Mouse (Mus musculus) midbrain, embryonic 10.5 days (tissue): Measurements from ENCODE around the gene Nedd9. TPM values are rescaled to one million over a fixed set of nuclear protein-coding genes. Genes with fewer than 3 reads are reported as not detected.
A peak's percentile ranks its signal among the peaks of the same experiment; 100 is the strongest.

Experiments used
- DNase-seq: peaks from one replicate; pipeline ENCODE4 v3.0.0-alpha.2; 2017; ENCODE audit warnings: low spot score
- H3K27ac ChIP-seq: fragments of 300-500 bp; sonication (generic); replicated peaks from 2 replicates; pipeline ENCODE4 v1.5.1; 2016; ENCODE audit warnings: mild to moderate bottlenecking
- H3K27me3 ChIP-seq: fragments of 300-500 bp; sonication (generic); 2 replicates; pipeline ENCODE4 v1.6.1; 2016; ENCODE audit warnings: low read depth, mild to moderate bottlenecking; ENCODE audit not compliant: poor library complexity, severe bottlenecking
- H3K36me3 ChIP-seq: fragments of 300-500 bp; sonication (generic); 2 replicates; pipeline ENCODE4 v1.6.1; 2016; ENCODE audit warnings: mild to moderate bottlenecking, moderate library complexity
- H3K4me1 ChIP-seq: fragments of 300-500 bp; sonication (generic); 2 replicates; pipeline ENCODE4 v1.6.1; 2016
- H3K4me3 ChIP-seq: fragments of 300-500 bp; sonication (generic); 2 replicates; pipeline ENCODE4 v1.5.1; 2016; ENCODE audit warnings: mild to moderate bottlenecking, moderate library complexity
- H3K9me3 ChIP-seq: fragments of 300-500 bp; sonication (generic); replicated peaks from 2 replicates; pipeline ENCODE4 v1.6.1; 2016; ENCODE audit warnings: mild to moderate bottlenecking
- WGBS: fragments of 180-500 bp; shearing (Covaris S2); methylation state at CpG from one replicate; pipeline ENCODE4 v1.1.7; 2016; 5-methylcytosine and 5-hydroxymethylcytosine counted together
- polyA plus RNA-seq: library from polyadenylated mRNA; unstranded; fragments of >200 nt; fragmentation: Nextera tagmentation; extraction: Ambion mirVana; gene quantifications from 2 replicates; pipeline ENCODE4 v1.2.1, GENCODE M21; 2016

Gene Nedd9
- polyA plus RNA-seq, 1 experiment from 2014 or later = 18.9 TPM

GRCm38 (mm10) chr13:41355552-41355951 lies 131.6 kb downstream of the Nedd9 start:
- H3K4me1 ChIP-seq = peaks cover 77% of the 10 kb centered on the region
- no peaks in the 10 kb centered on the region for H3K36me3 ChIP-seq
- H3K27ac ChIP-seq = no peak overlapping the region
- no peak for DNase-seq
- H3K4me3 ChIP-seq = no peak overlapping the region
- H3K27me3 ChIP-seq = no peaks in the 10 kb centered on the region
- WGBS = 89% methylated on average over 2 of the region's 2 CpGs
- no peaks in the 10 kb centered on the region for H3K9me3 ChIP-seq

GRCm38 (mm10) chr13:41354591-41354990 lies 132.6 kb downstream of the Nedd9 start:
- Histone ChIP-seq H3K9me3 (no peaks in the 10 kb centered on the region), H3K4me3 (no peak overlapping the region), H3K27me3 (no peaks in the 10 kb centered on the region), H3K36me3 (no peaks in the 10 kb centered on the region), H3K27ac (peak overlapping the region; percentile 67), H3K4me1 (peaks cover 69% of the 10 kb centered on the region)
- DNase-seq = no peak
- WGBS = 53% methylated on average over 6 of the region's 6 CpGs

GRCm38 (mm10) chr13:41353676-41354075 lies 133.5 kb downstream of the Nedd9 start:
- no peaks in the 10 kb centered on the region for H3K9me3 ChIP-seq
- no peak overlapping the region for H3K4me3 ChIP-seq
- H3K27ac ChIP-seq = no peak overlapping the region
- no peaks in the 10 kb centered on the region for H3K36me3 ChIP-seq
- whole genome bisulfite sequencing = 79% methylated on average over 3 of the region's 3 CpGs
- no peak for DNase-seq
- H3K4me1 ChIP-seq = peaks cover 74% of the 10 kb centered on the region
- no peaks in the 10 kb centered on the region for H3K27me3 ChIP-seq

GRCm38 (mm10) chr13:41352352-41352751 lies 134.8 kb downstream of the Nedd9 start:
- no peaks in the 10 kb centered on the region for H3K9me3 ChIP-seq
- H3K27me3 ChIP-seq = no peaks in the 10 kb centered on the region
- peak; percentile 52 for DNase-seq
- H3K27ac ChIP-seq = peak overlapping the region; percentile 64; the same call in 1 of the 2 replicates
- no peaks in the 10 kb centered on the region for H3K36me3 ChIP-seq
- no peak overlapping the region for H3K4me3 ChIP-seq
- 32% methylated on average over 5 of the region's 5 CpGs for WGBS
- H3K4me1 ChIP-seq = peaks cover 63% of the 10 kb centered on the region

- H3K27ac ChIP-seq = no peak overlapping the region
- H3K36me3 ChIP-seq = no peaks in the 10 kb centered on the region
- no peaks in the 10 kb centered on the region for H3K9me3 ChIP-seq
- 87% methylated on average over 3 of the region's 3 CpGs for WGBS
- H3K4me1 ChIP-seq = peaks cover 50% of the 10 kb centered on the region
- no peak overlapping the region for H3K4me3 ChIP-seq
- DNase-seq = no peak
- H3K27me3 ChIP-seq = no peaks in the 10 kb centered on the region
These were observed 136.6 kb downstream of the Nedd9 start for GRCm38 (mm10) chr13:41350589-41350988.

GRCm38 (mm10) chr13:41349770-41350169 lies 137.4 kb downstream of the Nedd9 start:
- Histone ChIP-seq H3K9me3 (no peaks in the 10 kb centered on the region), H3K36me3 (no peaks in the 10 kb centered on the region), H3K4me3 (no peak overlapping the region), H3K27ac (no peak overlapping the region), H3K4me1 (peaks cover 50% of the 10 kb centered on the region), H3K27me3 (no peaks in the 10 kb centered on the region)
- 65% methylated on average over 4 of the region's 4 CpGs for WGBS
- DNase-seq = no peak

- peaks cover 20% of the 10 kb centered on the region for H3K36me3 ChIP-seq
- H3K27me3 ChIP-seq = no peaks in the 10 kb centered on the region
- no peak overlapping the region for H3K27ac ChIP-seq
- DNase-seq = no peak
- no peaks in the 10 kb centered on the region for H3K9me3 ChIP-seq
- 86% methylated on average over 7 of the region's 7 CpGs for WGBS
- H3K4me3 ChIP-seq = no peak overlapping the region
- H3K4me1 ChIP-seq = peaks cover 34% of the 10 kb centered on the region
These were observed 141.4 kb downstream of the Nedd9 start for GRCm38 (mm10) chr13:41345756-41346155.

- Histone ChIP-seq H3K4me1 (peaks cover 34% of the 10 kb centered on the region), H3K27ac (no peak overlapping the region), H3K4me3 (no peak overlapping the region), H3K9me3 (no peaks in the 10 kb centered on the region), H3K27me3 (no peaks in the 10 kb centered on the region), H3K36me3 (peaks cover 22% of the 10 kb centered on the region)
- WGBS = 61% methylated on average over 6 of the region's 6 CpGs
- no peak for DNase-seq
These were observed 141.9 kb downstream of the Nedd9 start for GRCm38 (mm10) chr13:41345306-41345705.

GRCm38 (mm10) chr13:41343887-41344266 lies 143.3 kb downstream of the Nedd9 start:
- Histone ChIP-seq H3K9me3 (no peaks in the 10 kb centered on the region), H3K4me3 (no peak overlapping the region), H3K27ac (no peak overlapping the region), H3K27me3 (no peaks in the 10 kb centered on the region), H3K36me3 (peaks cover 34% of the 10 kb centered on the region), H3K4me1 (peaks cover 33% of the 10 kb centered on the region)
- no peak for DNase-seq
- WGBS = 83% methylated on average over 3 of the region's 3 CpGs

GRCm38 (mm10) chr13:41343163-41343886 lies 143.8 kb downstream of the Nedd9 start:
- Histone ChIP-seq H3K27me3 (no peaks in the 10 kb centered on the region), H3K4me1 (peaks cover 30% of the 10 kb centered on the region), H3K9me3 (no peaks in the 10 kb centered on the region), H3K27ac (no peak overlapping the region), H3K36me3 (peaks cover 40% of the 10 kb centered on the region), H3K4me3 (no peak overlapping the region)
- no peak for DNase-seq
- WGBS = 49% methylated on average over 3 of the region's 3 CpGs

- no peak for DNase-seq
- WGBS = 77% methylated on average over 9 of the region's 9 CpGs
These were observed 145.7 kb downstream of the Nedd9 start for GRCm38 (mm10) chr13:41341422-41341821.

GRCm38 (mm10) chr13:41339653-41340351 lies 147.4 kb downstream of the Nedd9 start:
- H3K4me3 ChIP-seq = no peak overlapping the region
- H3K4me1 ChIP-seq = peaks cover 19% of the 10 kb centered on the region
- WGBS = 85% methylated on average over 22 of the region's 22 CpGs
- DNase-seq = no peak
- H3K36me3 ChIP-seq = peaks cover 66% of the 10 kb centered on the region
- no peaks in the 10 kb centered on the region for H3K27me3 ChIP-seq
- no peaks in the 10 kb centered on the region for H3K9me3 ChIP-seq
- no peak overlapping the region for H3K27ac ChIP-seq

More at GRCm38 (mm10) chr13:41341422-41341821, 145.7 kb downstream of the Nedd9 start:
- Histone ChIP-seq H3K27me3 (no peaks in the 10 kb centered on the region), H3K4me3 (no peak overlapping the region), H3K4me1 (peaks cover 30% of the 10 kb centered on the region), H3K36me3 (peaks cover 58% of the 10 kb centered on the region), H3K27ac (no peak overlapping the region), H3K9me3 (no peaks in the 10 kb centered on the region)

GRCm38 (mm10) chr13:41339195-41339594 lies 148.0 kb downstream of the Nedd9 start:
- H3K4me1 ChIP-seq = peaks cover 25% of the 10 kb centered on the region
- H3K4me3 ChIP-seq = no peak overlapping the region
- no peak overlapping the region for H3K27ac ChIP-seq
- peaks cover 70% of the 10 kb centered on the region for H3K36me3 ChIP-seq
- no peaks in the 10 kb centered on the region for H3K27me3 ChIP-seq
- WGBS = 90% methylated on average over 5 of the region's 5 CpGs
- no peak for DNase-seq
- no peaks in the 10 kb centered on the region for H3K9me3 ChIP-seq
